Mouse (Mus musculus): ENCODE measurements around the gene Actn2. TPM values are rescaled to one million over a fixed set of nuclear protein-coding genes. Genes with fewer than 3 reads are reported as not detected.

Gene Actn2
- polyA plus RNA-seq, 1 experiment from 2014 or later = 2.6 TPM

DNA sequence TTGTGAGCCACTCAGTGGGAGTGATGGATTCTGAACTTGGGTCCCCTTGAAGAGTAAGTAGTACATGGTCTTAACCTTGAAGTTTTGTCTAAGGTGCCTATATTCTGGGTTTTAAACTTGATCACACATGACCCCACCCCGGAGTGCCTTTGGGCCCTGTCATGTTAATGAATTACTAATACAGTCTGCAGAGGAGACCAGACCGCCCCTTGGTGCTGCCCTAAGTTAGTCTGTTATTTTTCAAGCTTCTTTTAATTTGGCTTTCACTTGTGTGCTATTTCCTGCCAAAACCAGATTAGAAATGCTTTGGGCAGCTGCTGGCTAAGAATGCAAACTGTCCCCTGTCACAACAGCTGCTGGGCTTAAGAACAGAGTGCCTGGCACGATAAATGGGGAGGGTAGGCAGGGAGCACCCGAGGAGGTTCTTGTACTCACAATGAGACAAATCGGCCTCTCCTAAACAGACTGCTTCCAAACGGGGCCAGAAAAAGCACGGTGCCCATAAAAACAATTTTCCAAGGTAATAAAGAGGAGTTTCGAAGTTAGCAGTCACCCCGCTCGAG lies 28.5 kb downstream of the Actn2 start:
- H3K4me2 ChIP-seq (replicated peaks) = no peak overlapping the region
- H3K9ac ChIP-seq (replicated peaks) = no peak overlapping the region
- peaks cover 7% of the 10 kb centered on the region for H3K4me1 ChIP-seq
- H3K27ac ChIP-seq (replicated peaks) = peak overlapping the region; percentile 56
- 36% methylated on average over 10 of the region's 10 CpGs for WGBS
- H3K36me3 ChIP-seq = no peaks in the 10 kb centered on the region
- H3K27me3 ChIP-seq = no peaks in the 10 kb centered on the region
- no peak overlapping the region for H3K4me3 ChIP-seq
- no peaks in the 10 kb centered on the region for H3K9me3 ChIP-seq
- peak; percentile 81 for ATAC-seq (replicated peaks)

DNA sequence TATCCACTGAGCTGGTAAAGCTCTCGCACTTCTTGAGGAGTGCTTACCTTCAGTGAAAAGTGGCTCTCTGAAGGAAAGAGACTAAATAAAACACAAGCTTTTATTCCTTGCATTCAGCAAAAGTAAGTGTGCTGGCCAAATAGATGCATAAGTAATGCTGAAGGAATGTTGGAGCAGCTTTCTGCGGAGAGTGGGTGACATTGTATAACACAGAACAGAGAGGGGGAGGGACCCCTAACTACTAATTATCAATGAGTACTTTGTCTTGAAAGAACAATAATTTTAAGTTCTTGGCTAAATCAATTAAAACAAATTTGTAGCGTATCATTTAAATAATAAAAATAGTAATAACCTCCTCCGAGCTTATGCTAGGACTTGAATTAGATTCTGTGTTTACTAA lies 29.2 kb downstream of the Actn2 start:
- no peaks in the 10 kb centered on the region for H3K27me3 ChIP-seq
- H3K4me3 ChIP-seq = no peak overlapping the region
- WGBS = 32% methylated on average over 4 of the region's 4 CpGs
- no peak overlapping the region for H3K9ac ChIP-seq (replicated peaks)
- no peak overlapping the region for H3K4me2 ChIP-seq (replicated peaks)
- H3K4me1 ChIP-seq = peaks cover 7% of the 10 kb centered on the region
- ATAC-seq (replicated peaks) = peak; percentile 81
- H3K27ac ChIP-seq (replicated peaks) = 0 out of 2 replicates have a peak overlapping the region, but pooled peaks have one; percentile 56
- H3K9me3 ChIP-seq = no peaks in the 10 kb centered on the region
- H3K36me3 ChIP-seq = no peaks in the 10 kb centered on the region

GRCm38 (mm10) chr13:12309446-12309845 lies 31.1 kb downstream of the Actn2 start:
- Histone ChIP-seq H3K36me3 (no peaks in the 10 kb centered on the region), H3K9me3 (no peaks in the 10 kb centered on the region), H3K4me2 (replicated peaks) (no peak overlapping the region), H3K27ac (replicated peaks) (no peak overlapping the region), H3K27me3 (no peaks in the 10 kb centered on the region), H3K4me1 (peaks cover 7% of the 10 kb centered on the region), H3K4me3 (no peak overlapping the region), H3K9ac (replicated peaks) (no peak overlapping the region)
- WGBS = 97% methylated on average over 3 of the region's 3 CpGs
- ATAC-seq (replicated peaks) = no peak

GRCm38 (mm10) chr13:12308878-12309277 lies 31.7 kb downstream of the Actn2 start:
- no peak overlapping the region for H3K9ac ChIP-seq (replicated peaks)
- no peak overlapping the region for H3K27ac ChIP-seq (replicated peaks)
- WGBS = 90% methylated on average over 12 of the region's 12 CpGs
- H3K36me3 ChIP-seq = no peaks in the 10 kb centered on the region
- H3K4me2 ChIP-seq (replicated peaks) = no peak overlapping the region
- no peak overlapping the region for H3K4me3 ChIP-seq
- ATAC-seq (replicated peaks) = no peak
- H3K4me1 ChIP-seq = peaks cover 7% of the 10 kb centered on the region
- H3K9me3 ChIP-seq = no peaks in the 10 kb centered on the region
- no peaks in the 10 kb centered on the region for H3K27me3 ChIP-seq

DNA sequence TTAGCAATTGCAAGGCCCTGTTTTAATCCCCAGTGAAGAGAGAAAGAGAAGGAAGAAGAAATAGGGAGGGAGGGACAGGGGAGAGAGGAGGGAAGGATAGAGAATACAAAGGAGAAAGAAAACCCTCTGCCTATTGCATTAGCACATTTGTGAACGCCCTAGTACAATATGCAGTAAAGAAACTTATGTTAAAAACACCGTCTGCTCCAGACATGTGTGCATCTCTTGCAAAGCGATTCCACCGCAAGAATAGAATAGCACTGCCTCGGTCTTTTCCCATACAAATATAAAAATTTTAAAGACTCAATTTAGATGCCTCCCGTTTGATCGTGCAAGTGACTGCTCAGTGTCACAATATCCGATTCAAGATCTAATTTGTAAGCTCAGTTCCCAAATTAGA lies 32.1 kb downstream of the Actn2 start:
- Histone ChIP-seq H3K9me3 (no peaks in the 10 kb centered on the region), H3K27me3 (no peaks in the 10 kb centered on the region), H3K4me3 (no peak overlapping the region), H3K4me2 (replicated peaks) (no peak overlapping the region), H3K27ac (replicated peaks) (no peak overlapping the region), H3K9ac (replicated peaks) (no peak overlapping the region), H3K36me3 (no peaks in the 10 kb centered on the region), H3K4me1 (peaks cover 7% of the 10 kb centered on the region)
- 77% methylated on average over 8 of the region's 8 CpGs for WGBS
- no peak for ATAC-seq (replicated peaks)

DNA sequence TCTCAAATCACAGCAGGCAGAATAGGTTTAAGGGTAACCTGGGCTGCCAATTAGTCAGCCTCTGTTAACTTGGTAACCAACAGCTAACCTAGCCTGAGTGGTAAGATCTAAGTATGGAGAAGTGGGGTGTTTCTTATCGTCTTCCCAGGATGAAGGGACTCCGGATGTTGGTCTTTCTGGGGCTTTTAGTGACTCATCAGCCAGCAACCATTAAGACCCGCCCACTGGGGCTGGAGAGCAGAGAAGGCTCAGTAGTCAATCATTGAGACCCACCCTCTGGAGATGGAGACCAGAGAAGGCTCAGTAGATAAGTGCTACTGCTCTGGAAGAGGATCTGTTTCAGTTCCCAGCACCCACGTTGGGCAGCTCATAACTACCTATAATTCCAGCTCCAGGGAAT lies 33.3 kb downstream of the Actn2 start:
- no peak for ATAC-seq (replicated peaks)
- H3K4me1 ChIP-seq = peaks cover 6% of the 10 kb centered on the region
- no peaks in the 10 kb centered on the region for H3K27me3 ChIP-seq
- H3K9ac ChIP-seq (replicated peaks) = no peak overlapping the region
- no peak overlapping the region for H3K4me3 ChIP-seq
- H3K9me3 ChIP-seq = no peaks in the 10 kb centered on the region
- 84% methylated on average over 4 of the region's 4 CpGs for WGBS
- H3K4me2 ChIP-seq (replicated peaks) = no peak overlapping the region
- no peaks in the 10 kb centered on the region for H3K36me3 ChIP-seq
- no peak overlapping the region for H3K27ac ChIP-seq (replicated peaks)

DNA sequence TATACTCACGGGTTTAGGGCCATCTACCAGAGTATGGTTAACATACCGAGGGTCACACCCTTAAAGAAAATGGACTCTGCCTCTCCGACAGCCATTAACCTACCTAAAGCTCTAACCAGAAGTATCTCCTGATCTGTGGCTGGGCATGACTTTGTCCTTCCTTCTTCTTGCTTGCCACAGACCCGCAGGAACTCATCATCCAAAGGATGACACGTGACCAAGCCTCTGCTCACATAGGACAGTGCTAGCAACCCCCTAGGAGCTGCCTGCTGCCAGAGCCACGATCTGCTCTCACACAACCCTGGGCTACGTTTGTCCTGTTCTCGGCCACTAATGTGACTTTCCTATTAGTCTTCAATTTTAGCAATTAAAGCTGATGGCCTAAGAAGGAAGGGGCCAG lies 35.0 kb downstream of the Actn2 start:
- no peaks in the 10 kb centered on the region for H3K4me1 ChIP-seq
- 90% methylated on average over 8 of the region's 8 CpGs for WGBS
- H3K9ac ChIP-seq (replicated peaks) = no peak overlapping the region
- no peaks in the 10 kb centered on the region for H3K27me3 ChIP-seq
- no peak for ATAC-seq (replicated peaks)
- no peak overlapping the region for H3K4me2 ChIP-seq (replicated peaks)
- no peaks in the 10 kb centered on the region for H3K36me3 ChIP-seq
- H3K9me3 ChIP-seq = no peaks in the 10 kb centered on the region
- H3K4me3 ChIP-seq = no peak overlapping the region
- H3K27ac ChIP-seq (replicated peaks) = no peak overlapping the region

GRCm38 (mm10) chr13:12304991-12305390 lies 35.6 kb downstream of the Actn2 start:
- Histone ChIP-seq H3K36me3 (no peaks in the 10 kb centered on the region), H3K27ac (replicated peaks) (no peak overlapping the region), H3K27me3 (no peaks in the 10 kb centered on the region), H3K9ac (replicated peaks) (no peak overlapping the region), H3K4me2 (replicated peaks) (no peak overlapping the region), H3K4me3 (no peak overlapping the region), H3K9me3 (no peaks in the 10 kb centered on the region), H3K4me1 (no peaks in the 10 kb centered on the region)
- 88% methylated on average over 5 of the region's 5 CpGs for WGBS
- no peak for ATAC-seq (replicated peaks)

DNA sequence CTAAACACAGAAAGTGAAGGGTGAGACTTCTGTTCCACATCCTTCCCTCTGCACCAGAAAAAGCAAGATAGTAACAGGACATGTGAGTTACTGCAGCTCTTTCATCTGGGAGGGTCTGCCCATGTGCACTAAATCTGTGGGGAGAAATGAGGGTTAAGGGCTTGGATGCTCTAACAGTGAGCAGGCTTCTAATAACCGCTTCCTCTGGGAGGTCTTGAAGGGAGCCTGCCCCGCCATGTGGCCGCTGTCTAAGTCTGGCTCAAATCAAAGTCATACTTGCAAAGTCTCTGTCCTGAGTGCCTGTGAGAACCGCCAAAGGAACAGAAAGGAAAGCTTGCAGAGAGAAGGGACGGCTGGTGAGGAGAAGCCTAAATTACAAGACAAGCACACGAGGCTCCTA lies 42.8 kb downstream of the Actn2 start:
- Histone ChIP-seq H3K4me2 (replicated peaks) (no peak overlapping the region), H3K27me3 (no peaks in the 10 kb centered on the region), H3K9me3 (no peaks in the 10 kb centered on the region), H3K36me3 (no peaks in the 10 kb centered on the region), H3K4me1 (no peaks in the 10 kb centered on the region), H3K4me3 (no peak overlapping the region), H3K9ac (replicated peaks) (no peak overlapping the region), H3K27ac (replicated peaks) (no peak overlapping the region)
- WGBS = 93% methylated on average over 6 of the region's 6 CpGs
- ATAC-seq (replicated peaks) = no peak

DNA sequence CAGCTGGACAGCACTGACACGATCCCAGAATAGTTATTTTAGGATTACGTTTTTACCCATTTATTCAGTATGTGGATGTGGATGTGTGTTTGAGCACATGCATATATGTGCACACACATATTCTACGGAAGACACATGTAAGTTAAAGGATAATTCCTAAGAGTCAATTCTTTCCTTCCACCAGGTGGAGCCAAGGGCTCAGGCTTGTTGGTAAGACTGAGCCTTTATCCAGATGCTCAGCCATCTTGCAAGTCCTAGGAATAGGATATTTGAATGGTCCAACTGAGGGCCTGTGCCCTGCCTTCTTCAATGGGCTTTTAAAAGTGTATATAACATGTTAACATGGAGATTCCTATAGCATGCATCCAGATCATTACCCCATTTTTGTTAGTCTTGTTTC lies 43.9 kb downstream of the Actn2 start:
- 91% methylated on average over 3 of the region's 3 CpGs for WGBS
- ATAC-seq (replicated peaks) = peak; percentile 61; the same call in 1 of the 2 replicates
- H3K9ac ChIP-seq (replicated peaks) = no peak overlapping the region
- H3K4me2 ChIP-seq (replicated peaks) = no peak overlapping the region
- H3K4me1 ChIP-seq = no peaks in the 10 kb centered on the region
- no peak overlapping the region for H3K27ac ChIP-seq (replicated peaks)
- H3K27me3 ChIP-seq = no peaks in the 10 kb centered on the region
- H3K9me3 ChIP-seq = no peaks in the 10 kb centered on the region
- no peak overlapping the region for H3K4me3 ChIP-seq
- no peaks in the 10 kb centered on the region for H3K36me3 ChIP-seq

- Histone ChIP-seq H3K27me3 (no peaks in the 10 kb centered on the region), H3K27ac (replicated peaks) (no peak overlapping the region), H3K4me1 (no peaks in the 10 kb centered on the region), H3K9ac (replicated peaks) (no peak overlapping the region), H3K36me3 (no peaks in the 10 kb centered on the region), H3K4me2 (replicated peaks) (no peak overlapping the region), H3K4me3 (no peak overlapping the region), H3K9me3 (no peaks in the 10 kb centered on the region)
- ATAC-seq (replicated peaks) = no peak
- 91% methylated on average over 7 of the region's 7 CpGs for WGBS
Observed at GRCm38 (mm10) chr13:12293810-12294209, 46.8 kb downstream of the Actn2 start.

- no peaks in the 10 kb centered on the region for H3K36me3 ChIP-seq
- no peak overlapping the region for H3K4me3 ChIP-seq
- H3K9me3 ChIP-seq = no peaks in the 10 kb centered on the region
- no peaks in the 10 kb centered on the region for H3K4me1 ChIP-seq
- no peak overlapping the region for H3K4me2 ChIP-seq (replicated peaks)
- no peaks in the 10 kb centered on the region for H3K27me3 ChIP-seq
- H3K9ac ChIP-seq (replicated peaks) = no peak overlapping the region
- no peak overlapping the region for H3K27ac ChIP-seq (replicated peaks)
- no peak for ATAC-seq (replicated peaks)
- 92% methylated on average over 7 of the region's 7 CpGs for WGBS
Observed at GRCm38 (mm10) chr13:12290700-12291099, 49.9 kb downstream of the Actn2 start.

DNA sequence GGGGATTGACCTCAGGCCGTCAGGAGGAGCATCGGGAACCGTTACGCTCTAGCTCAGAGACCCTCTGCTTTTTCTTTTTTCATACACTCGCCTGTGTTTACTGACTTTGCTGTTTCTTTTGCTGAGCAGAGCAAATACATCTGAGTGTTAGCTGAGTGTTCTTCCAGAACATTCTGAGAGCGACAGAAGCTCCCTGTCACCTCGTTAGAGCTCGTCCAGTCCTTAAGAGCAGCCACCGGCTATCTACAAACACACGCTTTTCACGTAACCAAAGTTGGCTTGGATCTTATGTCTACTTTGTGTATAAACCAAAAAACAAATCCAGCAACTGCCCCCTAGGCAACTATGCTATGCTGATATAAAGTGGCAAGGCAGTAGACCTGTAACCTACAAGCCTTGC lies 56.0 kb downstream of the Actn2 start:
- H3K27ac ChIP-seq (replicated peaks) = no peak overlapping the region
- 90% methylated on average over 11 of the region's 11 CpGs for WGBS
- no peaks in the 10 kb centered on the region for H3K9me3 ChIP-seq

More for the DNA sequence above, 56.0 kb downstream of the Actn2 start:
- H3K9ac ChIP-seq (replicated peaks) = no peak overlapping the region
- no peaks in the 10 kb centered on the region for H3K27me3 ChIP-seq
- no peaks in the 10 kb centered on the region for H3K36me3 ChIP-seq
- H3K4me2 ChIP-seq (replicated peaks) = no peak overlapping the region
- no peak overlapping the region for H3K4me3 ChIP-seq
- no peak for ATAC-seq (replicated peaks)
- no peaks in the 10 kb centered on the region for H3K4me1 ChIP-seq
